Mouse (Mus musculus): ENCODE data around the gene Nt5c2.

DNA sequence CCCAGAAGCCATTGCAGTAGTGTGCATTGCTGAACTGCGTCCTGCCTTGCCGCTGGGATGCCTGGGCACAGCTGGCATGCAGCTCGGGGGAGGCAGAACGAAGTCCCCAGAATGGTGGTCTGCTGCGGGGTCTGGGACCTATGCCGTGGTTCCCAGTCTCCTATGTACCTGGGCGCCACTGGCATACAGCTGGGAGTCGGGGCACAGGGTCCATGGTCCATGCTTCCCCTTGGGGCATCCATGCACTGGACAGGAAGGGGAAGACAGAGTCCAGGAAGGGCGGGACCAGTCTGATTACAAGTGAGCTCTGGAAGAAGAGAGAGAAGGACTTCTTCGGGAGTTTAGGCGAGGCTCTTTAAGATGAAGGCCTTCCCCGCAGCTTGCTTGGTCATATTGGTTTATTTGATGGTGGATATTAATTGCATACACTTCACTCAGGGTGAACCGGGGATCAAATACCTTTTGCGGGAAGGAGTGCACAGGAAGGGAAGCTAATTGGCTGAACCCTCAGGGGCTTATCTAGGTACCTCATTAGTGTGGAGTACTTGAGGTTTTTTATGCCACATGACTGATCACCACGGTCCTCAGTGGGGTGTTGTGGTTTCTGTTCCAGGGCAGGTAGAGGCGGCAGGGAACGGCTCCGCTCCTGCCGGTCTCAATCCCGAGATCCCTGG, 25.3 kb downstream of the Nt5c2 start:
- no peak for TF ChIP-seq TAL1 (IDR thresholded peaks at IDR 0.05; ENCODE audit: low read length)
- TF ChIP-seq GATA1 (IDR thresholded peaks at IDR 0.05; ENCODE audit: low read length) = no peak
